Mouse (Mus musculus) MEL (cell line): ENCODE data around the gene Timeless. TPM values are rescaled to one million over a fixed set of nuclear protein-coding genes. Genes with fewer than 3 reads are reported as not detected.

Experiments
- DNase-seq: peaks from one replicate; pipeline ENCODE4 v3.0.0; 2011; ENCODE audit warnings: low read depth, low spot score
- H3K27ac ChIP-seq: 2 replicates; pipeline ENCODE4 v1.5.1; 2012; ENCODE audit warnings: low read depth, mild to moderate bottlenecking, control low read depth, low read length, moderate library complexity; ENCODE audit not compliant: control insufficient read depth
- H3K27me3 ChIP-seq, 2 experiments: fragments of 150-350 bp in 1 of 2; sonication (generic) in 1 of 2; 2 replicates each; pipeline ENCODE4 v1.6.1; 2012; ENCODE audit warnings: low read length in 2 of 2, mild to moderate bottlenecking in 2 of 2, improper control_type of control experiment in 1 of 2, moderate library complexity in 1 of 2; ENCODE audit not compliant: insufficient read depth in 2 of 2, control insufficient read depth in 1 of 2
- H3K36me3 ChIP-seq, 2 experiments: 2 replicates each; pipeline ENCODE4 v1.6.1; 2012 to 2014; ENCODE audit warnings: low read length in 2 of 2, improper control_type of control experiment in 1 of 2, inconsistent platforms in 1 of 2, mild to moderate bottlenecking in 1 of 2; ENCODE audit not compliant: insufficient read depth in 2 of 2, control insufficient read depth in 1 of 2
- H3K4me1 ChIP-seq, 2 experiments: fragments of 150-350 bp in 1 of 2; sonication (generic) in 1 of 2; 2 replicates each; pipeline ENCODE4 v1.6.1; 2012; ENCODE audit warnings: low read length in 2 of 2, improper control_type of control experiment in 1 of 2, mild to moderate bottlenecking in 1 of 2; ENCODE audit not compliant: insufficient read depth in 2 of 2, control insufficient read depth in 1 of 2
- H3K4me3 ChIP-seq, 2 experiments: fragments of 150-350 bp in 1 of 2; sonication (generic) in 1 of 2; 2 replicates each; pipeline ENCODE4 v1.5.1; 2012; ENCODE audit warnings: low read depth in 2 of 2, low read length in 2 of 2, mild to moderate bottlenecking in 2 of 2, moderate library complexity in 2 of 2, control low read depth in 1 of 2, improper control_type of control experiment in 1 of 2; ENCODE audit not compliant: control insufficient read depth in 1 of 2, insufficient read depth in 1 of 2
- H3K79me2 ChIP-seq: 2 replicates; pipeline ENCODE4 v1.6.1; 2012; ENCODE audit warnings: mild to moderate bottlenecking, low read length, moderate library complexity; ENCODE audit not compliant: control insufficient read depth, poor library complexity, insufficient read depth
- H3K9ac ChIP-seq: 2 replicates; pipeline ENCODE4 v1.6.1; 2012; ENCODE audit warnings: low read depth, mild to moderate bottlenecking, control low read depth, low read length, moderate library complexity; ENCODE audit not compliant: control insufficient read depth, poor library complexity, severe bottlenecking
- H3K9me3 ChIP-seq: fragments of 150-350 bp; sonication (generic); replicated peaks from 2 replicates; pipeline ENCODE4 v1.6.1; 2012; ENCODE audit warnings: mild to moderate bottlenecking, low read length, improper control_type of control experiment, moderate library complexity; ENCODE audit not compliant: insufficient read depth
- CTCF ChIP-seq, 3 experiments: IDR thresholded peaks in 2 of 3; conservative IDR thresholded peaks in 1 of 3; 2 replicates each; pipeline ENCODE4 v1.5.1; 2011 to 2012; ENCODE audit warnings: low read length in 3 of 3, low read depth in 2 of 3, mild to moderate bottlenecking in 2 of 3, improper control_type of control experiment in 1 of 3, inconsistent platforms in 1 of 3, mixed read lengths in 1 of 3, moderate library complexity in 1 of 3; ENCODE audit not compliant: control insufficient read depth in 1 of 3, insufficient read depth in 1 of 3, poor library complexity in 1 of 3, severe bottlenecking in 1 of 3
- ELF1 ChIP-seq: IDR thresholded peaks from 2 replicates; pipeline ENCODE4 v1.6.1; 2014; ENCODE audit warnings: low read depth, mild to moderate bottlenecking, inconsistent platforms, low read length, improper control_type of control experiment, moderate library complexity
- EP300 ChIP-seq, 2 experiments: IDR thresholded peaks; 2 replicates each; pipeline ENCODE4 v1.6.1; 2011; ENCODE audit warnings: improper control_type of control experiment in 2 of 2, low read length in 2 of 2, low read depth in 1 of 2, mild to moderate bottlenecking in 1 of 2
- ETS1 ChIP-seq: IDR thresholded peaks from 2 replicates; pipeline ENCODE4 v1.6.1; 2012; ENCODE audit warnings: low read depth, mild to moderate bottlenecking, inconsistent platforms, low read length, improper control_type of control experiment, moderate library complexity
- MAX ChIP-seq: IDR thresholded peaks from 2 replicates; pipeline ENCODE4 v1.6.1; 2011; ENCODE audit warnings: low read length, improper control_type of control experiment
- MAZ ChIP-seq: IDR thresholded peaks from 2 replicates; pipeline ENCODE4 v1.6.1; 2012; ENCODE audit warnings: low read depth, mild to moderate bottlenecking, inconsistent platforms, low read length, improper control_type of control experiment
- MXI1 ChIP-seq: IDR thresholded peaks from 2 replicates; pipeline ENCODE4 v1.6.1; 2011; ENCODE audit warnings: mild to moderate bottlenecking, low read depth, low read length, improper control_type of control experiment
- MYB ChIP-seq: IDR thresholded peaks from 2 replicates; pipeline ENCODE4 v1.6.1; 2011; ENCODE audit warnings: mild to moderate bottlenecking, low read depth, low read length, improper control_type of control experiment
- POLR2AphosphoS2 ChIP-seq: IDR thresholded peaks from 2 replicates; pipeline ENCODE4 v1.6.1; 2011; ENCODE audit warnings: low read length, improper control_type of control experiment
- RAD21 ChIP-seq: IDR thresholded peaks from 2 replicates; pipeline ENCODE4 v1.6.1; 2011; ENCODE audit warnings: mild to moderate bottlenecking, low read depth, low read length, improper control_type of control experiment
- SMC3 ChIP-seq: IDR thresholded peaks from 2 replicates; pipeline ENCODE4 v1.6.1; 2011; ENCODE audit warnings: low read depth, low read length, improper control_type of control experiment
- TAL1 ChIP-seq: IDR thresholded peaks from 2 replicates; pipeline ENCODE4 v1.6.1; 2012; ENCODE audit warnings: mild to moderate bottlenecking, inconsistent platforms, low read length, moderate library complexity, mixed read lengths
- USF1 ChIP-seq: IDR thresholded peaks from 2 replicates; pipeline ENCODE4 v1.6.1; 2014; ENCODE audit warnings: low read depth, mild to moderate bottlenecking, inconsistent platforms, low read length, improper control_type of control experiment, moderate library complexity
- USF2 ChIP-seq, 2 experiments: IDR thresholded peaks; 2 replicates each; pipeline ENCODE4 v1.6.1; 2011 to 2012; ENCODE audit warnings: improper control_type of control experiment in 2 of 2, low read length in 2 of 2, borderline replicate concordance in 1 of 2, inconsistent platforms in 1 of 2, low read depth in 1 of 2, mild to moderate bottlenecking in 1 of 2; ENCODE audit not compliant: insufficient read depth in 1 of 2
- polyA plus RNA-seq, 2 experiments: library from polyadenylated mRNA; stranded (reverse) in 1 of 2; unstranded in 1 of 2; fragments of >175 nt in 1 of 2; fragments of >200 nt in 1 of 2; gene quantifications; 2 replicates each; pipeline versions ENCODE4 v1.2.1 to v1.2.4; 2012; ENCODE audit warnings: low replicate concordance in 2 of 2, low read depth in 1 of 2; ENCODE audit not compliant: insufficient read length in 2 of 2, insufficient read depth in 1 of 2, missing spikeins in 1 of 2
- total RNA-seq: library from RNA; depleted of rRNA; stranded (reverse); fragments of 300-350 nt; gene quantifications from 2 replicates; pipeline ENCODE4 v1.2.3, GENCODE M21; 2012

Timeless gene
- total and polyA plus RNA-seq, 3 experiments, result 49.3 to 627 (median 89.8) TPM

DNA sequence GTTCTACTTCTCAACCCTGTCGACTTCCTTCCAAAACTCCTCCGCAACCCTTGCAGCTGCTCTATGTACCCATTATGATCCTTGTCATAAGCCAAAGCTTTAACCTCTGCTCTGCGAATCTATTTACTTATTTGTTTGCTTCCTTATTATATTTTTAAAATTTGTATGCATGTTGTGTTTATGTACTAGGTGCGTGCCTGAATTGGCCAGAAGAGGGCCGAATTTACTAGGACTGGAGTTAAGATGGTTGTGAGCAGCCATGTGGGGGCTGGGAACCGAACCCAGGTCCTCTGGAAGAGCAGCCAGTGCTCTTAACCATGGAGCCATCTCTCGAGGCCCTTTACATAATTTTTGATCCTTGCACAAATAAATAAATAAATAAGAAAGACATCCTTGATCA lies 39.0 kb downstream of the Timeless start:
- DNase-seq, result peak; percentile 70

GRCm38 (mm10) chr10:128271883-128272282 lies 40.0 kb downstream of the Timeless start:
- peaks cover 0 to 4% of the 10 kb centered on the region in 2 experiments; a peak in 2 of 4 replicates for H3K4me1 ChIP-seq
- H3K27me3 ChIP-seq, result no peaks in the 10 kb centered on the region
- peak; percentile 45 for DNase-seq
- TF ChIP-seq USF2 (IDR thresholded peaks at IDR 0.05; ENCODE audit: borderline replicate concordance in 1 of 2, insufficient read depth in 1 of 2, low read depth in 1 of 2, low read length in 2 of 2), result peak in 1 of 2 experiments; percentile 59; a peak in 1 of 4 replicates
- TF ChIP-seq MAX, result no peak
- TF ChIP-seq CTCF (IDR thresholded peaks at IDR 0.05 in 2 of 3, conservative IDR thresholded peaks at IDR 0.05 in 1 of 3; ENCODE audit: control insufficient read depth in 1 of 3, insufficient read depth in 1 of 3, low read depth in 2 of 3, low read length in 3 of 3, poor library complexity in 1 of 3, severe bottlenecking in 1 of 3), result peak in 1 of 3 experiments; percentile 58; a peak in 2 of 6 replicates
- peak; percentile 40 for TF ChIP-seq RAD21
- TF ChIP-seq POLR2AphosphoS2, result no peak
- no peak for TF ChIP-seq EP300 (IDR thresholded peaks at IDR 0.05; ENCODE audit: low read depth in 1 of 2, low read length in 2 of 2)
- TF ChIP-seq SMC3, result peak; percentile 28
- no peak for TF ChIP-seq MAZ
- TF ChIP-seq ETS1, result no peak
- no peak for TF ChIP-seq ELF1
- TF ChIP-seq USF1, result peak; percentile 90
- no peaks in the 10 kb centered on the region for H3K9me3 ChIP-seq
- H3K9ac ChIP-seq, result no peak overlapping the region
- H3K27ac ChIP-seq, result no peak overlapping the region
- no peaks in the 10 kb centered on the region; the same call in 1 of the 2 replicates for H3K79me2 ChIP-seq
- no peaks in the 10 kb centered on the region; a peak in 2 of 4 replicates for H3K36me3 ChIP-seq
- H3K4me3 ChIP-seq, result no peak overlapping the region

More for the DNA sequence above, 39.0 kb downstream of the Timeless start:
- no peak overlapping the region for H3K27ac ChIP-seq
- H3K27me3 ChIP-seq, result no peaks in the 10 kb centered on the region
- H3K4me1 ChIP-seq, result peaks cover 0 to 4% of the 10 kb centered on the region in 2 experiments; a peak in 2 of 4 replicates
- H3K4me3 ChIP-seq, result peak overlapping the region; percentile 64 to 92
- H3K36me3 ChIP-seq, result no peaks in the 10 kb centered on the region; a peak in 2 of 4 replicates
- TF ChIP-seq CTCF (IDR thresholded peaks at IDR 0.05 in 2 of 3, conservative IDR thresholded peaks at IDR 0.05 in 1 of 3; ENCODE audit: control insufficient read depth in 1 of 3, insufficient read depth in 1 of 3, low read depth in 2 of 3, low read length in 3 of 3, poor library complexity in 1 of 3, severe bottlenecking in 1 of 3) (peak in 1 of 3 experiments; percentile 25; a peak in 2 of 6 replicates), MXI1 (no peak), TAL1 (no peak), MYB (no peak)
- H3K9ac ChIP-seq, result peak overlapping the region; percentile 67
- H3K79me2 ChIP-seq, result no peaks in the 10 kb centered on the region; the same call in 1 of the 2 replicates
- H3K9me3 ChIP-seq, result no peaks in the 10 kb centered on the region
